Mouse (Mus musculus): Measurements from ENCODE around the gene Cfap61.

GRCm38 (mm10) chr2:145941403-145941802 lies 6.8 kb downstream of the Cfap61 start:
- TF ChIP-seq GATA1 (IDR thresholded peaks at IDR 0.05; ENCODE audit: borderline replicate concordance, low read length), result no peak
- no peak for TF ChIP-seq CTCF (IDR thresholded peaks at IDR 0.05; ENCODE audit: low read depth, low read length)
- no peak for TF ChIP-seq TAL1 (conservative IDR thresholded peaks at IDR 0.05; ENCODE audit: low read depth, low read length)
